Mouse (Mus musculus) brain, embryonic 14.5 days (tissue): ENCODE data around the gene Zmynd8. TPM values are rescaled to one million over a fixed set of nuclear protein-coding genes. Genes with fewer than 3 reads are reported as not detected.
A peak's percentile ranks its signal among the peaks of the same experiment; 100 is the strongest.
"Not testable (repeated sequence)": the region's sequence is repeated elsewhere in the genome, so short reads cannot be mapped to it uniquely, and the experiment has no call there.

Experiments used
- DNase-seq: peaks from one replicate; pipeline ENCODE4 v3.0.0-alpha.2; 2011; ENCODE audit warnings: low read depth
- CTCF ChIP-seq: fragments of 200-500 bp; IDR thresholded peaks from 2 replicates; pipeline ENCODE4 v1.5.1; 2012; ENCODE audit warnings: inconsistent platforms, mild to moderate bottlenecking, moderate library complexity, borderline replicate concordance; ENCODE audit not compliant: insufficient read depth, insufficient read length; ENCODE audit errors: extremely low read depth
- POLR2A ChIP-seq: fragments of 200-500 bp; IDR thresholded peaks from 2 replicates; pipeline ENCODE4 v1.6.1; 2012; ENCODE audit warnings: mild to moderate bottlenecking, inconsistent platforms, borderline replicate concordance; ENCODE audit not compliant: poor library complexity, insufficient read depth, insufficient read length, severe bottlenecking; ENCODE audit errors: extremely low read depth
- polyA plus RNA-seq: library from polyadenylated mRNA; depleted of rRNA; stranded (reverse); fragments of >200 nt; gene quantifications from 2 replicates; pipeline ENCODE4 v1.2.3, GENCODE M21; 2012

The Zmynd8 gene
- polyA plus RNA-seq, 1 experiment: 75.8 TPM

DNA sequence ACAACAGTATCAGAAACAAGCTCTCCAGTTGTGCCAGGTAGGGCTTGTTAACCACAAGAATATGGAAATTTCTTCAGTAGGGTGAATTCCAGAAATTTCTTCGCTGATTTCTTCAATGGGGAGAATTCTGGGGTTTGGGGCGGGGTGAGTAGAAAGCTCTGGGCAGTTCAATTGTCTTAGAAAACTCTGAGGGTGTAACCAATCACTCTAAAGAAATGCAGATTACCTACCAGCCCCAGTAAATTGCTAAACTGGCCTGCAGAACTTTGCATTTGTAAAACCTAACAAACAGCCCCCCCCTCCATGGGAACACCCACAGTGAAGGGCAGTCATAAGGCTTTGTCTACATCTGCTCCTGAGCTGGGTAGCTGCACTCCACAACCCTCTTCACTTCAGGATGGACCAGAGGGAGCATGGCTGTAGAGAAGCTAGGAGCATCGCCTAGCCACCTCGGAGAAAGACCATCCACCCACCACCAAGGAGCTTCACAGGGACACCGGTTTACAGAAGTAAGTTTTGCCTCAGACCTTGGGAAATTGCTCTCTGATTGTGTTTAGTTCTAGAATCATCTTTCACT, 88.8 kb downstream of the Zmynd8 start:
- TF ChIP-seq POLR2A (no peak), CTCF (no peak)

DNA sequence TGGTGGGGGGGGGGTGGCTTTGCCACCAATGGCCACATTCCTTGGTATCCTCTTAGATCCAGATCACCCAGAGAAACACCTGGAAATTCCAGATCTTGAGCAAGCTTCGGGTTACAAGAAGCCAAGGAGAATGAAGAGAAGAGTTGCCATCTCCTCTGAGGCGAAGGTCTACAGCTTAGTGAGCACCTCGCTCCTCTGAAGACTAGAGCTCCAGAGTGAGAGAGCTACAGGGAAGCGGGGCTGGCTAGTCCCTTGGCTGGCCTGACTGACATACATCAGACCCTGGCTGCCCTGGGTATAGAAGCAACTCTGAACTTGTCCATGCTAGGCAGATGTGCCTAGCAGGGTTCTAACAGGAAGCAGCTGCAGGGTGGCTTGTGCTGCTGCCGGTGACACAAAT, 89.7 kb downstream of the Zmynd8 start:
- no peak for DNase-seq
- no peak for TF ChIP-seq CTCF
- TF ChIP-seq POLR2A: no peak

More for the DNA sequence above, 88.8 kb downstream of the Zmynd8 start:
- DNase-seq: no peak

DNA sequence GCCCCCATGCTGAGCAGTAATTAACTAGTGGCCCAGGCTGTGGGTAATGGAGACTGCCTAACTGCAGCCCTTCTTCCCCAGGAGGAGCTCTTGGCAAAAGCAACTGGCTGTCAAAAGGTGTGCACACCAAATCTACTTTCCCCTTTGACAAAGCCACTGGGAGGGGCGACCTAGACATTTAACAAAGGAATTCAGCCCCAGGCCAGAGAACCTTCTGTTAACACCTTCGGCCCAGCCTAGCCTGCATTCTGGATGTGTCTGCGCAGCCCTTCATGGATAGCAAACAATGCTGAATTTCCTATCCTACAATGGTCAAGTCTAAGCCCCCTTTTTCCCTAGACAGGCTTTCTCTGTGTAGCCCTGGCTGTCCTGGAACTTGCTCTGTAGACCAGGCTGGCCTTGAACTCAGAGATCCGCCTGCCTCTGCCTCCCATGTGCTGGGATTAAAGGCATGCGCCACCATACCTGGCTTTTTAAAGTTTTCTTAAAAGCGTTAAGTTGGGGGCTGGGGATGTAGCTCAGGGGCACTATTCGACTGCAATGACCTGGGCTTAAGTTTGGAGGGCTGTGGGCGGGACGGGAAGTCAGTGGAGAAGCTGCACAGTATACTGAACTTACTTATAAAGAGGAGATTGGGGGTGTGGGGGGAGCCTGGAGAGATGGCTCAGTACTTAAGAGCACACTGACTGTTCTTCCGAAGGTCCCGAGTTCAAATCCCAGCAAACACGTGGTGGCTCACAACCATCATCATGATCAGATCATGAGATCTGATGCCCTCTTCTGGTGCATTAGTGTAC, 90.4 kb downstream of the Zmynd8 start:
- DNase-seq: no peak
- TF ChIP-seq CTCF (no peak), POLR2A (no peak)

DNA sequence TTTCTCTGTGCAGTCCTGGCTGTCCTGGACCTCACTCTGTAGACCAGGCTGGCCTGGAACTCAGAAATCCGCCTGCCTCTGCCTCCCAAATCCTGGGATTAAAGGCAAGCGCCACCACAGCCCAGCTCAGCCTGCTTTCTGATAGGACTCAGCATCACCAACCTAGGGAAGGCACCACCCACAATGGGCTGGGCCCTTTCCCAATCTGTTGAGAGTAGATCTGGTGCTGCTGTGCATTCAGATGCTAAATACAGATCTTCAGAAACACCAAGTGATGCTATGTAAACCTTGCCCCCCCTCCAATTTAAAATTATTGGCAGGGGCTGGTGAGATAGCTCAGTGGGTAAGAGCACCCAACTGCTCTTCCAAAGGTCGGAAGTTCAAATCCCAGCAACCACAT, 98.6 kb downstream of the Zmynd8 start:
- DNase-seq: not testable (repeated sequence)

DNA sequence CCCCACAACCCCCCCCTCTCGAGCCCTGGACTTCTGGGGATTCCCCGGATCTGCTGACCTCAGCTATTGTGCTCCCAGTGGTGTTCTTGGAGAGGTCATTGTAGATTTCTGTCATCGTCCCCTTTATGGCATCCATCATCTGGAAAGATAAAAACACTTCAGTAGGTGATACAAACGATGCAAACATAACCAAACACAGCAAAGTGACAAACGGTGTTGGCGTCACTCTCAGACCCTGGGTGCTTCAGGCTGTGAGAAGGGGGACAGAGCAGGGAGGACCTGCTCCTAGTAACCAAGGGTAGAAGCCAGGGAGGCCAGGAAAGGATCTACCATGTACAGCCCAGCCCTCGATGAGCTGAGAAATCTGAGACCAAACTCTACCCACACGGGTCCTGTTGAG, 100.9 kb downstream of the Zmynd8 start:
- DNase-seq: no peak

DNA sequence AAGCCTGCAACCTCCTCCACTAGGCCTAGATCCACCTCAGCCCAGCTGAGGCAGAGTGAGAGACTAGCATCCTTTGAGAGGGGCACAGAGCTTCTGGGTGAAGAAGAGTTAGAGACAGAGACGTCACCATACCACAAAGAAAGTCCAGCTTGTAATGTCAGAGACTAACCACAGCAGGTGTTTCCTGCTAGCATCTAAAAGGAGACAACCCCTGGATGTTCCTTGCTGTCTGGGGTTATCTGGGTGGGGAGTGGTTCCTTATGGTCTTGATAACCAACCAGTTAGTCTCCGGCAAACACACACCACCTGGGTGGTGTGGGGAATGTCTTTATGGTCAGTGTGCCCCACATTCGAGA, 105.6 kb downstream of the Zmynd8 start:
- TF ChIP-seq POLR2A: no peak
- no peak for TF ChIP-seq CTCF
- no peak for DNase-seq

More for the DNA sequence above, 100.9 kb downstream of the Zmynd8 start:
- TF ChIP-seq POLR2A (no peak), CTCF (no peak)

DNA sequence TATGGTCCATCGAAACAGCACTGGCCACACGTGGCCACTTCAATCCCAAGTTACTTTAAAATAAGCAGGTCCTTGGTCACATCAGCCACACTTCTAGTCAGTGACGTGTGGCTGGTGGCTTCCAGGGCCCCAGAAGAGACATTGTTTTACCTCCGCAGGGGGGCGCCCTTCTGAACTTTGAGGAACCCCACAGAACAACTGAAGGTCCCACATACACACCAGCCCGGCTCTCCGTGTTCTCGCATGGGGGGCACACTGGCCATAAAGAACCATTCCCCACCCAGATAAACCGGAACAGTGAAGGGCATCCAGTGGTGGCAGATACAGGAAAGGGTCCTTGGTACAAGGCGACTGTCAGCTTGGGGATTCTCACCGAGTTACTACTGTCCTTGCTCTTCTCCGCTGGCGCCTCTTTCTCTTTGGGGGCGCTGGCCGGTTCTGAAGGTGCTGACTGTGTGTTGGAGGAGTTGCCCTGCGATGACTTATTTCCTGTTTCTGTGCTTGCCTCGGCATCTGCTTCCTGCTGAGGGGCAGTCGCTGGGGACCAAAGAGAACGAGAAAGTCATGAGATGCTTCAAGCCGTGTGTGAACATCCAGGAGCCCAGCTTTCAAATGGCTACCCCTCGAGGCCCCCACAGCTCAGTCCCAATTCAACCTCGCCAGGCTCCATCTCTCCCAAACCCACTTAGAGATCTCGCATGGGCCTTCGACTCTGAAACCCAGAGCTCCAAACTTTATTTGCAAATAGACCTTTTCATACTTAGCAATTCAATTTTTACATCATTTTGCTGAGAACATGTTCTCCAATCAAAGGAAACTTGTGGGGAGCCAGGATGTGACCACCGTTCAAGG, 106.2 kb downstream of the Zmynd8 start:
- TF ChIP-seq POLR2A (no peak), CTCF (no peak)
- no peak for DNase-seq

DNA sequence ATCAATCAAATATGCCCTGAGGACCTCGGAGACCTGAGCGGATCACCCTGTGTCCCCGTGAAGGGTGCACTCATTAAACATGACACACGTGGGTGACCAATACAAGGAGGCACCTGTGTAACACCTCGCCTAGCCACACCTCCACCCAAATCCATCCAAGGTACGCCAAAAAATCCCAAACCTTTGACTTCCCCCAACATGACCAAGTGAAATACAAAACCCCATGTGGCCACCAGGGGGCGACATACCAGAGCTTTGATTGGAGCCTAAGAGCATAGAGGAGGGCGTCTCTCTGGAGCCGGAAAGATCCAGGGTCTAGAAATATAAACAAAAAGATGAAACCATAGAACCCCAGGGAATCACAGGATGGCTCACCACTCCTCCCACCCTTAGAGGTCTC, 107.2 kb downstream of the Zmynd8 start:
- TF ChIP-seq POLR2A: no peak
- TF ChIP-seq CTCF: peak; percentile 82
- peak; percentile 65 for DNase-seq

DNA sequence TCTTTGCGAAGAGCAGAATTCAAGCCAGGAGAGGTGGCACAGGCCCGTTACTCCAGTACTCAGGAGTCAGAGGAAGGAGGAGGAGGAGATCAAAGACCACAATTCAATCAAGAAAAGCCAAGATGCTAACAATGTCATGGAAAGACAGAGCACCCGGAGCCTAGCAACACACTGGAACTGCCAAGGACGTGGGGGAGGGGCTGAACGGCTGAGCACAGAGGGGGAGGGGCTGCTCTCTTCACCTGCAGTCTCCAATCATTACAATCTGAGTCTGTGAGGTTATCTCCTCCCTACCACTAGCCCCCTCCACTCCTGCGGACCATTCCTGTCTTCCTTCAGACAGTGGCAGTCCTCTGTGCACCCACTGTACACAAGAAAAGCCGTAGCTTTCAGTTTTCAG, 107.8 kb downstream of the Zmynd8 start:
- TF ChIP-seq CTCF: no peak
- TF ChIP-seq POLR2A: no peak
- DNase-seq: peak; percentile 71

DNA sequence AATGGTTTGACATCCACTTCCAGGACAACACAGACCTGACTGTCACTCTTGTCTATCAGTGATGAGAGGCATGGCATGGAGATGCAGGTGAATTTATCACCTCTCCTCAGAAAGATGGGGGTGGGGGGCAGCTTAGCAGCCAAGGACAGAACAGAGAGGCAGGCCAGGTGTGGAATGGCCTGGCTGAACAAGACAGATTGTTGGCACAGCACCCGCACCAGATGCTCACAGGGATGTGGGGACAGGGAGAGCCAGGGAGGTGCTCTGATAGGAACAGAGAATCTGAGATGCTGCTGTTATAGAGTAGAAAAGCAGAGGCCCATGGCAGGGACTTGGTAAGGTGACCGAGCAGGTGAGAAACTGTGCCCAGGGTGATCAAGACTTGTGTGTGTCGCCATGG, 109.1 kb downstream of the Zmynd8 start:
- peak; percentile 17 for DNase-seq
- TF ChIP-seq POLR2A: no peak
- TF ChIP-seq CTCF: no peak

DNA sequence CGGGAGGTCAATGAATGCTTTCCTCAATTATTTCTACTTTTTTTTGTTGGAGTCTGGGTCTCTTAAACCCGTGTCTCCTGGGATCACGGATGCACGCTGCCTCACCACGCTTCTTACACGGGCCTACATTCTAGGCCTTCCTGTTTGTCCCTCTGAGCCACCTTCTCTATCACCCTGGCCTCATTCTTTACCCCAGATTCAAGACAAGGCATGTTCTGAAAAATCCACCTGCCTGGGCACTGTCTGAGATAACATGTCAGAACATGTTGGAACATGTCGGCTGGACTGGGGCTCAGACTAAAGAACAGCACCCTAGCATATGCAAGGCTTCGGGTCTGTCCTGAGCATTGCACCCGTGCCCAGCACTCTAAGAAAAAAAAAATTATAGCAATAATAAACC, 110.0 kb downstream of the Zmynd8 start:
- TF ChIP-seq CTCF (no peak), POLR2A (no peak)
- no peak for DNase-seq

DNA sequence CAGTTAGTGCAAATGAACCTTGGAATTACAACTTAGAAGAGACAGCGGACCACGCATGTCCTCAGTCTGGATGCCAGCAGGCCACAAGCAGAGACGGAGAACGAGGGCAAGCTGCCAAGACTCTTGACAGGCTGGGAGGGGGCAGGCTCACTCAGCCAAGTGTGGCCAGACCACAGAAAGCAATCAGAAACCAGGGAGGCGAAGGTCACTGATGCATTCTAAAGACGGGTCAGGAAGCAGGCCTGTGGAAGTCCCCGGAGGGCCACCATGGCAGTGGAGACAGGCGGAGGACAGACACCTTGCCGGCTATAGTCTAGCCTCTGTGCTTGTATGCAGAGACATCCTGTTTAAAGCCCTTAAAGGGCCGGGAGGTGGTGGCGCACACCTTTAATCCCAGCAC, 110.8 kb downstream of the Zmynd8 start:
- TF ChIP-seq CTCF (no peak), POLR2A (no peak)

DNA sequence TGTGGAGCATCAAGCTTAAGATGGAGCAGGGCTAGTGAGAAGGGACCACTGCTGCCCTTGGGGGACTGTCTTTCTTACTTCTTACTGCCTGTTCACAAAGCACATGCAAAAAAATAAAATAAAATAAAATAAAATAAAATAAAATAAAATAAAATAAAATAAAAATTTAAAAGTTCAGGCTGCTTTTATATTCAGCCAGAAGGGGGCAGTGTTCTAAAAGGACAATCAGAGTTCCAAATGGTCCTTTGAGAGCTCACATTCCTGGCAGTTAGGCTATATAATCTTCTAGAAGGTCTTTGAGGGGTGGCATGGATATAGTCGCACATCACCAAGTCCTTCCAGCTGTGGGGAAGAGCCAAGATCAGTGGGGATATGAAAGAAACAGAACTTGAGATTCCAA, 112.3 kb downstream of the Zmynd8 start:
- DNase-seq: peak; percentile 40
- TF ChIP-seq CTCF: no peak
- TF ChIP-seq POLR2A: no peak

More for the DNA sequence above, 110.8 kb downstream of the Zmynd8 start:
- peak; percentile 89 for DNase-seq
